In genomic region chr10:81335393-81336340, GRCm38 (mm10) we compare ENCODE assay signal across 10 mouse cellular contexts. TPM values are rescaled to one million over a fixed set of nuclear protein-coding genes. Genes with fewer than 3 reads are reported as not detected.
DNase-seq lines count a peak whose midpoint lies in the region; ATAC-seq and TF ChIP-seq lines count a peak whose summit lies in the region.
"Had no signal": no experiment of that assay in that cellular context is flagged by ENCODE, and none has a peak within 500 bp of the region (broad histone marks: within the 10 kb centered on the region; RNA-seq: fewer than 3 reads in every experiment).

No protein-coding gene starts in this region.

- no peak overlapping the region for H3K27ac ChIP-seq in liver, postnatal 0 days (ENCODE audit: low read depth)
- peak overlapping the region; percentile 88 for H3K27ac ChIP-seq in embryonic facial prominence, embryonic 13.5 days
- H3K27ac ChIP-seq in hindbrain, embryonic 14.5 days, result no peak overlapping the region
- H3K27ac ChIP-seq in neural tube, embryonic 13.5 days (replicated peaks), result peak overlapping the region; percentile 28; the same call in 1 of the 2 replicates
- H3K27ac ChIP-seq: midbrain, embryonic 12.5 days had no signal

- WGBS in liver, postnatal 0 days (ENCODE audit: insufficient replicate concordance), result 68% methylated on average over 15 of the region's 19 CpGs
- WGBS in embryonic facial prominence, embryonic 13.5 days, result 40% methylated on average over 18 of the region's 19 CpGs
- WGBS in hindbrain, embryonic 14.5 days, result 40% methylated on average over 16 of the region's 19 CpGs
- 42% methylated on average over 18 of the region's 19 CpGs for WGBS in neural tube, embryonic 13.5 days

- intact Hi-C loops in left cerebral cortex, postnatal 25 days (cut with DNase I), result no loop called here

- H3K27me3 ChIP-seq in liver, postnatal 0 days (ENCODE audit: insufficient read depth, low read length), result 0 out of 2 replicates have a peak, but pooled peaks cover 8% of the 10 kb centered on the region
- H3K27me3 ChIP-seq in embryonic facial prominence, embryonic 13.5 days, result peaks cover 59% of the 10 kb centered on the region
- H3K27me3 ChIP-seq in hindbrain, embryonic 14.5 days (ENCODE audit: control insufficient read depth, insufficient read depth, low read length), result peaks cover 32% of the 10 kb centered on the region
- peaks cover 64% of the 10 kb centered on the region for H3K27me3 ChIP-seq in neural tube, embryonic 13.5 days

- H3K4me2 ChIP-seq in liver, postnatal 0 days (ENCODE audit: low read depth, low read length), result no peak overlapping the region
- H3K4me2 ChIP-seq in embryonic facial prominence, embryonic 13.5 days, result peak overlapping the region; percentile 28
- H3K4me2 ChIP-seq in hindbrain, embryonic 14.5 days (replicated peaks), result no peak overlapping the region
- H3K4me2 ChIP-seq in neural tube, embryonic 13.5 days, result no peak overlapping the region
- H3K4me2 ChIP-seq: midbrain, embryonic 12.5 days had no signal

- no peak for TF ChIP-seq EP300 in liver, postnatal 0 days (IDR thresholded peaks at IDR 0.05; ENCODE audit: low read depth)

- ATAC-seq in liver, postnatal 0 days, result no peak
- ATAC-seq in embryonic facial prominence, embryonic 13.5 days (ENCODE audit: insufficient number of reproducible peaks, insufficient read depth, low FRiP score, low TSS enrichment, low read depth), result peak; percentile 15; the same call in 1 of the 2 replicates
- 0 out of 2 replicates have a peak, but pooled peaks have one; percentile 29 for ATAC-seq in hindbrain, embryonic 14.5 days (ENCODE audit: low FRiP score)
- ATAC-seq in neural tube, embryonic 13.5 days (ENCODE audit: low read depth), result 0 out of 2 replicates have a peak, but pooled peaks have one; percentile 33

- TF ChIP-seq CTCF in liver, postnatal 0 days (IDR thresholded peaks at IDR 0.05; ENCODE audit: low read depth), result no peak

- no peaks in the 10 kb centered on the region for H3K36me3 ChIP-seq in liver, postnatal 0 days (replicated peaks; ENCODE audit: insufficient read depth, low read length)
- no peaks in the 10 kb centered on the region for H3K36me3 ChIP-seq in embryonic facial prominence, embryonic 13.5 days
- no peaks in the 10 kb centered on the region for H3K36me3 ChIP-seq in hindbrain, embryonic 14.5 days (replicated peaks; ENCODE audit: control insufficient read depth, insufficient read depth)
- H3K36me3 ChIP-seq in neural tube, embryonic 13.5 days, result no peaks in the 10 kb centered on the region
- H3K36me3 ChIP-seq: midbrain, embryonic 12.5 days had no signal

- peaks cover 4% of the 10 kb centered on the region; the same call in 1 of the 2 replicates for H3K4me1 ChIP-seq in liver, postnatal 0 days (ENCODE audit: insufficient read depth)
- peaks cover 32% of the 10 kb centered on the region for H3K4me1 ChIP-seq in embryonic facial prominence, embryonic 13.5 days
- H3K4me1 ChIP-seq in hindbrain, embryonic 14.5 days (replicated peaks; ENCODE audit: control insufficient read depth, insufficient read depth, low read length), result no peaks in the 10 kb centered on the region
- H3K4me1 ChIP-seq in neural tube, embryonic 13.5 days (replicated peaks), result peaks cover 4% of the 10 kb centered on the region; the same call in 1 of the 2 replicates

- peak; percentile 38 for DNase-seq in liver
- DNase-seq in liver, postnatal 0 days, result no peak
- DNase-seq in hindbrain, embryonic 14.5 days (ENCODE audit: low spot score), result no peak
- DNase-seq in left cerebral cortex, postnatal 25 days (ENCODE audit: low spot score in 2 of 2), result no peak
- DNase-seq in testis, postnatal 14 days (ENCODE audit: low spot score), result no peak
- DNase-seq: kidney, adult 18-20 months; spleen, adult 18-20 months had no signal

- no peak overlapping the region for H3K9ac ChIP-seq in liver, postnatal 0 days (replicated peaks)
- peak overlapping the region; percentile 54; the same call in 1 of the 2 replicates for H3K9ac ChIP-seq in embryonic facial prominence, embryonic 13.5 days
- H3K9ac ChIP-seq in hindbrain, embryonic 14.5 days, result 0 out of 2 replicates have a peak overlapping the region, but pooled peaks have one; percentile 4
- peak overlapping the region; percentile 41; the same call in 1 of the 2 replicates for H3K9ac ChIP-seq in neural tube, embryonic 13.5 days
- H3K9ac ChIP-seq: midbrain, embryonic 12.5 days had no signal

- no peaks in the 10 kb centered on the region for H3K9me3 ChIP-seq in liver, postnatal 0 days (ENCODE audit: low read length)
- H3K9me3 ChIP-seq in embryonic facial prominence, embryonic 13.5 days, result no peaks in the 10 kb centered on the region
- no peaks in the 10 kb centered on the region for H3K9me3 ChIP-seq in hindbrain, embryonic 14.5 days (ENCODE audit: control insufficient read depth, low read length)
- H3K9me3 ChIP-seq in neural tube, embryonic 13.5 days, result no peaks in the 10 kb centered on the region
- H3K9me3 ChIP-seq: midbrain, embryonic 12.5 days had no signal

- no peak overlapping the region for H3K4me3 ChIP-seq in liver, postnatal 0 days (ENCODE audit: low read depth, low read length)
- no peak overlapping the region for H3K4me3 ChIP-seq in embryonic facial prominence, embryonic 13.5 days
- no peak overlapping the region for H3K4me3 ChIP-seq in hindbrain, embryonic 14.5 days (replicated peaks; ENCODE audit: low read length)
- no peak overlapping the region for H3K4me3 ChIP-seq in neural tube, embryonic 13.5 days
- H3K4me3 ChIP-seq: midbrain, embryonic 12.5 days had no signal

RNA-seq across cellular contexts. Expression of gene Tbxa2r, which starts 7.1 kb away (rescaled TPM):
- 5.2 and 5.4 TPM in 2 replicates for polyA plus RNA-seq in liver, postnatal 0 days (2015; fragmentation: Nextera tagmentation; extraction: Ambion mirVana)
- 7.1 and 7.3 TPM in 2 replicates for polyA plus RNA-seq in embryonic facial prominence, embryonic 13.5 days (2015; fragmentation: Nextera tagmentation; extraction: Ambion mirVana)
- 4.3 and 5.4 TPM in 2 replicates for polyA plus RNA-seq in hindbrain, embryonic 14.5 days (2014; fragmentation: Nextera tagmentation; extraction: Ambion mirVana)
- 4.5 and 4.8 TPM in 2 replicates for polyA plus RNA-seq in neural tube, embryonic 13.5 days (2015; fragmentation: Nextera tagmentation; extraction: Ambion mirVana)
- 1 to 10 TPM; 1.2 to 1.4 TPM for total RNA-seq in left cerebral cortex, postnatal 25 days (2021)

RNA-seq across cellular contexts. Expression of gene Gipc3, which starts 7.4 kb away (rescaled TPM):
- polyA plus RNA-seq in liver, postnatal 0 days (2015; fragmentation: Nextera tagmentation; extraction: Ambion mirVana), result 0.02 and 0.08 TPM in 2 replicates
- 0.13 TPM in 1 of 2 replicates, not detected in the other for polyA plus RNA-seq in embryonic facial prominence, embryonic 13.5 days (2015; fragmentation: Nextera tagmentation; extraction: Ambion mirVana)
- not detected in 2 replicates for polyA plus RNA-seq in hindbrain, embryonic 14.5 days (2014; fragmentation: Nextera tagmentation; extraction: Ambion mirVana)
- polyA plus RNA-seq in neural tube, embryonic 13.5 days (2015; fragmentation: Nextera tagmentation; extraction: Ambion mirVana), result not detected in 2 replicates
- total RNA-seq in left cerebral cortex, postnatal 25 days (2021), result under 1 TPM; 0.92 to 0.96 TPM
- polyA plus RNA-seq: midbrain, embryonic 12.5 days had no signal

RNA-seq across cellular contexts. Expression of gene Hmg20b, which starts 14.6 kb away (rescaled TPM):
- 26.4 and 27.1 TPM in 2 replicates for polyA plus RNA-seq in liver, postnatal 0 days (2015; fragmentation: Nextera tagmentation; extraction: Ambion mirVana)
- 109 and 113 TPM in 2 replicates for polyA plus RNA-seq in embryonic facial prominence, embryonic 13.5 days (2015; fragmentation: Nextera tagmentation; extraction: Ambion mirVana)
- polyA plus RNA-seq in hindbrain, embryonic 14.5 days (2014; fragmentation: Nextera tagmentation; extraction: Ambion mirVana), result 29.0 and 34.0 TPM in 2 replicates
- 46.5 and 51.5 TPM in 2 replicates for polyA plus RNA-seq in neural tube, embryonic 13.5 days (2015; fragmentation: Nextera tagmentation; extraction: Ambion mirVana)
- 10 to 100 TPM; 23.5 to 28.4 TPM for total RNA-seq in left cerebral cortex, postnatal 25 days (2021)

RNA-seq across cellular contexts. Expression of gene Cactin, which starts 14.8 kb away (rescaled TPM):
- 12.4 and 12.9 TPM in 2 replicates for polyA plus RNA-seq in liver, postnatal 0 days (2015; fragmentation: Nextera tagmentation; extraction: Ambion mirVana)
- polyA plus RNA-seq in embryonic facial prominence, embryonic 13.5 days (2015; fragmentation: Nextera tagmentation; extraction: Ambion mirVana), result 43.2 and 46.9 TPM in 2 replicates
- polyA plus RNA-seq in hindbrain, embryonic 14.5 days (2014; fragmentation: Nextera tagmentation; extraction: Ambion mirVana), result 18.7 and 20.6 TPM in 2 replicates
- 32.5 and 42.5 TPM in 2 replicates for polyA plus RNA-seq in neural tube, embryonic 13.5 days (2015; fragmentation: Nextera tagmentation; extraction: Ambion mirVana)
- total RNA-seq in left cerebral cortex, postnatal 25 days (2021), result 10 to 100 TPM; 27.8 to 28.4 TPM

RNA-seq across cellular contexts. Expression of gene Mfsd12, which starts 21.6 kb away (rescaled TPM):
- polyA plus RNA-seq in liver, postnatal 0 days (2015; fragmentation: Nextera tagmentation; extraction: Ambion mirVana), result 6.8 and 7.9 TPM in 2 replicates
- polyA plus RNA-seq in embryonic facial prominence, embryonic 13.5 days (2015; fragmentation: Nextera tagmentation; extraction: Ambion mirVana), result 10.7 and 11.0 TPM in 2 replicates
- 7.8 and 10.0 TPM in 2 replicates for polyA plus RNA-seq in hindbrain, embryonic 14.5 days (2014; fragmentation: Nextera tagmentation; extraction: Ambion mirVana)
- polyA plus RNA-seq in neural tube, embryonic 13.5 days (2015; fragmentation: Nextera tagmentation; extraction: Ambion mirVana), result 16.5 and 17.8 TPM in 2 replicates
- total RNA-seq in left cerebral cortex, postnatal 25 days (2021), result 10 to 100 TPM; 39.3 to 41.1 TPM

Comparison
In these comparisons a context has a peak if more than half of its experiments do, and no peak if none do; other contexts are left out.
1. H3K27ac ChIP-seq: peak in embryonic facial prominence, embryonic 13.5 days (single experiment) and neural tube, embryonic 13.5 days (single experiment); none in liver, postnatal 0 days (single experiment) and hindbrain, embryonic 14.5 days (single experiment).